Mouse (Mus musculus): ENCODE results near the gene Pithd1. TPM values are rescaled to one million over a fixed set of nuclear protein-coding genes. Genes with fewer than 3 reads are reported as not detected.

Gene Pithd1
- polyA plus RNA-seq (2016; fragmentation: Nextera tagmentation; extraction: Ambion mirVana), result 56.0 and 58.3 TPM in 2 replicates

- H3K36me3 ChIP-seq, result peaks cover 33% of the 10 kb centered on the region
- under 1% methylated on average over 76 of the region's 81 CpGs for WGBS
- no peaks in the 10 kb centered on the region for H3K9me3 ChIP-seq
- no peaks in the 10 kb centered on the region for H3K27me3 ChIP-seq
- H3K4me3 ChIP-seq, result peak within 1 kb of the TSS; percentile 97
- peaks cover 24% of the 10 kb centered on the region for H3K4me1 ChIP-seq
- peak within 1 kb of the TSS; percentile 84 for H3K4me2 ChIP-seq (replicated peaks)
- H3K27ac ChIP-seq (replicated peaks), result peak within 1 kb of the TSS; percentile 80
- peak within 1 kb of the TSS; percentile 95 for H3K9ac ChIP-seq (replicated peaks)
- peak; percentile 92 for ATAC-seq (ENCODE audit: low FRiP score, low read depth)
Observed at GRCm38 (mm10) chr4:135986943-135987710, at the start of gene Pithd1. Gene Pithd1, minus strand, starts transcription at chr4:135987264.

DNA sequence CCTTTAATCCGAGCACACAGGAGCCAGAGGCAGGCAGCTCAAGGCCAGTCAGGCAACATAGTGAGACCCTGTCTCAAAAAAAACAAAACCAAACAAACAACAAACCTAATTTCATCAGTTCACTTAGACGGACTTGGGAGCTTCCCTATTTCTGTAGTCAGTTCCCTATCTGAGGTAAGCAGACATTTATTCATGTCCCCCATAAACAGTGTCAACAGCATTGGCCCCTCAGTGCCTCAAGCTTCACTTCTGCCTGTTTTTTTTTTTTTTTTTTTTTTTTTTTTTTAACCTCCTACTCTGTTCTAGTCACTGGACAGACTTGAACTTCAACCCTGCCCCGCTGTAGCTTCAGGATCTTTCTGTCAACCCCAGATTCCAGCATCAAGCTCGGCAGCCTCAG is 48.0 kb upstream of the Pithd1 start:
- Histone ChIP-seq H3K9me3 (0 out of 2 replicates have a peak, but pooled peaks cover 4% of the 10 kb centered on the region), H3K4me2 (replicated peaks) (no peak overlapping the region), H3K27me3 (no peaks in the 10 kb centered on the region), H3K36me3 (0 out of 2 replicates have a peak, but pooled peaks cover 6% of the 10 kb centered on the region), H3K4me1 (peaks cover 16% of the 10 kb centered on the region), H3K27ac (replicated peaks) (no peak overlapping the region), H3K4me3 (no peak overlapping the region), H3K9ac (replicated peaks) (no peak overlapping the region)
- 63% methylated on average over 4 of the region's 4 CpGs for WGBS
- no peak for ATAC-seq (ENCODE audit: low FRiP score, low read depth)

DNA sequence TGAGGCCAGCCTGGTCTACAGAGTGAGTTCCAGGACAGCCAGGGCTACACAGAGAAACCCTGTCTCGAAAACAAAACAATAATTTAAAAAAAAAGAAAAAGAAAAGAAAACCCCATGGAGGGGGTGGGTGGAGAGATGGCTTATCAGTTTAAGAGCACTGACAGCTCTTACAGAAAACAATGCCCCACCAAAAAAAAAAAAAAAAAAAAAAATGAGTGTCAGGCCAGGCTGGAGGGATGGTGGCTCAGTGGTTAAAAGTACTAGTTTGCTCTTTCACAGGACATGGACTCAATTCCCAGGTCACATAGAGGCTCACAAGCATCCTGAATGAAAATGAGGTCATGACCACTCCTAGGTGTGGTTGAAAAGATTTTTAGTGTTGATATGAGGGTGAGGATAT is 46.2 kb upstream of the Pithd1 start:
- no peak overlapping the region for H3K27ac ChIP-seq (replicated peaks)
- peaks cover 16% of the 10 kb centered on the region for H3K4me1 ChIP-seq
- no peaks in the 10 kb centered on the region for H3K27me3 ChIP-seq
- no peak overlapping the region for H3K4me2 ChIP-seq (replicated peaks)
- no peak overlapping the region for H3K9ac ChIP-seq (replicated peaks)
- WGBS, result 62% methylated on average over 1 of the region's 1 CpGs
- no peak overlapping the region for H3K4me3 ChIP-seq
- H3K9me3 ChIP-seq, result 0 out of 2 replicates have a peak, but pooled peaks cover 4% of the 10 kb centered on the region
- no peak for ATAC-seq (ENCODE audit: low FRiP score, low read depth)
- H3K36me3 ChIP-seq, result 0 out of 2 replicates have a peak, but pooled peaks cover 6% of the 10 kb centered on the region

GRCm38 (mm10) chr4:136030968-136031909 is 44.2 kb upstream of the Pithd1 start:
- Histone ChIP-seq H3K9me3 (0 out of 2 replicates have a peak, but pooled peaks cover 4% of the 10 kb centered on the region), H3K27ac (replicated peaks) (peak overlapping the region; percentile 66), H3K36me3 (0 out of 2 replicates have a peak, but pooled peaks cover 6% of the 10 kb centered on the region), H3K9ac (replicated peaks) (0 out of 2 replicates have a peak overlapping the region, but pooled peaks have one; percentile 25), H3K4me2 (replicated peaks) (peak overlapping the region; percentile 25), H3K4me1 (peaks cover 16% of the 10 kb centered on the region), H3K27me3 (no peaks in the 10 kb centered on the region), H3K4me3 (no peak overlapping the region)
- peak; percentile 41; the same call in 1 of the 2 replicates for ATAC-seq (ENCODE audit: low FRiP score, low read depth)
- WGBS, result 9% methylated on average over 8 of the region's 8 CpGs

DNA sequence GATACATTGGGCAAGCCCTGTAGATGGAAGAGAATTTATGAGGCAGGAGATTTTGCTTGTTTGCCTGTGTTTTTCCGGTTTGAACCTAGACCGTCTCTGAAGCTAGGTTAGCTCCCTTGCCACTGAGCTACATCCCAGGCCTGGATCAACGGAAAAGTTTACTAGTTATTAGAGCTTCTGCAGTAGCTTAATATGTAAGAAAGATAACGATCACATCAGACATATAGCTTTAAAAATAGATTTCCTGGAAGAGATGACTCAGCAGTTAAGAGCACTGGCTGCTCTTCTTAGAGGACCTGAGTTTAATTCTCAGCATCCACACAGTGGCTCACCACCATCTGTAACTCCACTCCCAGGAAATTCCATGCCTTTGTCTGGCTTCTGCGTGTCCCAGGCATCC is 41.6 kb upstream of the Pithd1 start:
- no peak for ATAC-seq (ENCODE audit: low FRiP score, low read depth)
- Histone ChIP-seq H3K9ac (replicated peaks) (no peak overlapping the region), H3K9me3 (0 out of 2 replicates have a peak, but pooled peaks cover under 1% of the 10 kb centered on the region), H3K4me1 (peaks cover 16% of the 10 kb centered on the region), H3K4me2 (replicated peaks) (no peak overlapping the region), H3K27ac (replicated peaks) (no peak overlapping the region), H3K27me3 (no peaks in the 10 kb centered on the region), H3K36me3 (no peaks in the 10 kb centered on the region), H3K4me3 (no peak overlapping the region)
- WGBS, result 91% methylated on average over 5 of the region's 5 CpGs

GRCm38 (mm10) chr4:136028132-136028564 is 41.1 kb upstream of the Pithd1 start:
- no peak overlapping the region for H3K27ac ChIP-seq (replicated peaks)
- WGBS, result 85% methylated on average over 19 of the region's 19 CpGs
- H3K27me3 ChIP-seq, result no peaks in the 10 kb centered on the region
- no peak overlapping the region for H3K9ac ChIP-seq (replicated peaks)
- peaks cover 16% of the 10 kb centered on the region for H3K4me1 ChIP-seq
- no peak overlapping the region for H3K4me2 ChIP-seq (replicated peaks)
- no peaks in the 10 kb centered on the region for H3K9me3 ChIP-seq
- H3K36me3 ChIP-seq, result no peaks in the 10 kb centered on the region
- no peak for ATAC-seq (ENCODE audit: low FRiP score, low read depth)
- no peak overlapping the region for H3K4me3 ChIP-seq

DNA sequence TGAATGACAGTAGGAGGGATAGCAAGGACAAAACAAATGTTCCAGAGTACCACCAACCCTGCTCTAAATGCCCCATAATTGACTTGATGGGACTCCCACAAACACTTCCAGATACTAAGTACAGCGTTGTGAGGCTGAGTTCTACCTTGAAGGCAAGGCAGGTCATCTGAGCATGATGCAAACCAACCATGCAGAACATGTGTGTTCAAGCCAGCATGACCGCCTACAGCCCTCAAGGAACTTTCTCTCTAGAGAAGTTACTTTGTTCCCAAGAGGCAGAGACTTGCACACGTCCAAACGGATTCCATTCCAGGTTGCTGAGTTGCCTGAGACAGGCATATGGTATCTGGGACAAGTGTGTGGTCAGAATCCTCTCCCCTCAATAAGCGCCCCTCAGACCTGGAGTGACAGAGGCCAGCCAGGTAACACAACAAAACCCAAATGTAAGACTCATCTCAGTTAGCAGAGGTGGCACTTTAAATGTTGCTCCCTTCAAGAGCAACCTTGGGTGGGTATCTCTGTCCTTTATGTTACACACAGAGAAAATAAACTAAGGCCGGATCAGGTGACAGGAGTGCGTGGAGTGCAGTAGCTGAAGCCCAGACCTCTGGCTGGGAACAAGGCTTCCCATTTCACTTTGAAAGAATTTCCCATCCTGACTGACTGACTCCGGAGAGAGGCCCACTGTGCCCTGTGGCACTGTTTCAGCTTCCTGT is 40.5 kb upstream of the Pithd1 start:
- peaks cover 16% of the 10 kb centered on the region for H3K4me1 ChIP-seq
- WGBS, result 82% methylated on average over 8 of the region's 8 CpGs

DNA sequence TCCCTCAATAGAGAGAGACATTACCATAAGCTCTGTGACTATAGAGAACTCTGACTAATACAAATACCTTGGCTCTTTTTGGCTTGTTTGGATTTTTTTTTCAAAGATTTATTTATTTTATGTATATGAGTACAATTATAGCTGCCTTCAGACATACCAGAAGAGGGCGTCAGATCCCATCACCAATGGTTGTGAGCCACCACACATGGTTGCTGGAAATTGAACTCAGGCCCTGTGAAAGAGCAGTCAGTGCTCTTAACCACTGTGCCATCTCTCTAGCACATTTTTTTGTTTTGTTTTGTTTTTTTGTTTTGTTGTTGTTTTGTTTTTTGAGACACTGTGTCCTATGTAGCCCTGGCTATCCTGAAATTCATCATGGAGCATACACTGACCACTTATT is 38.3 kb upstream of the Pithd1 start:
- Histone ChIP-seq H3K36me3 (no peaks in the 10 kb centered on the region), H3K9ac (replicated peaks) (no peak overlapping the region), H3K4me3 (no peak overlapping the region), H3K27ac (replicated peaks) (no peak overlapping the region), H3K9me3 (no peaks in the 10 kb centered on the region), H3K4me2 (replicated peaks) (no peak overlapping the region), H3K27me3 (no peaks in the 10 kb centered on the region), H3K4me1 (peaks cover 5% of the 10 kb centered on the region)
- ATAC-seq (ENCODE audit: low FRiP score, low read depth), result no peak
- 88% methylated on average over 1 of the region's 1 CpGs for WGBS

More for the DNA sequence above, 40.5 kb upstream of the Pithd1 start:
- Histone ChIP-seq H3K27ac (replicated peaks) (no peak overlapping the region), H3K36me3 (no peaks in the 10 kb centered on the region), H3K9ac (replicated peaks) (no peak overlapping the region), H3K27me3 (no peaks in the 10 kb centered on the region), H3K9me3 (no peaks in the 10 kb centered on the region), H3K4me2 (replicated peaks) (no peak overlapping the region), H3K4me3 (no peak overlapping the region)
- ATAC-seq (ENCODE audit: low FRiP score, low read depth), result no peak

DNA sequence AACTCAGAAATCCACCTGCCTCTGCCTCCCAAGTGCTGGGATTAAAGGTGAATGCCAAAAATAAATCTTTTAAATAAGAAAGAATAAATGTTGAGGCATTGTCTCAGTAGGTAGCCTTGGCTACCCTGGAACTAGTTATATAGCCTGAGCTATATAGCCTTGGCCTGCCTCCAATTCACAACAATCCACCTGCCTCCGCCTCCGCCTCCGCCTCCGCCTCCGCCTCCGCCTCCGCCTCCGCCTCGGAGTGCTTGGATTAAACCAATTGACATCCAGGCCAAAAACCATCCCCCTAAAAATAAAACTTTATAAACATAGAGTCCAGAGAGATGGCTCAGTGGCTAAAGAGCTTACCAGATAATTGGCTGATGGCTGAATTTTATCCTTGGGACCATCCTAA is 35.9 kb upstream of the Pithd1 start:
- Histone ChIP-seq H3K4me1 (peaks cover 16% of the 10 kb centered on the region), H3K36me3 (no peaks in the 10 kb centered on the region), H3K4me3 (no peak overlapping the region), H3K9me3 (no peaks in the 10 kb centered on the region), H3K27ac (replicated peaks) (no peak overlapping the region), H3K4me2 (replicated peaks) (no peak overlapping the region), H3K27me3 (no peaks in the 10 kb centered on the region), H3K9ac (replicated peaks) (no peak overlapping the region)
- WGBS, result 94% methylated on average over 9 of the region's 9 CpGs
- ATAC-seq (ENCODE audit: low FRiP score, low read depth), result no peak

- Histone ChIP-seq H3K4me3 (peak within 1 kb of the TSS; percentile 99), H3K9ac (replicated peaks) (peak within 1 kb of the TSS; percentile 99), H3K9me3 (no peaks in the 10 kb centered on the region), H3K4me2 (replicated peaks) (peak within 1 kb of the TSS; percentile 96), H3K27ac (replicated peaks) (peak within 1 kb of the TSS; percentile 86), H3K27me3 (no peaks in the 10 kb centered on the region), H3K4me1 (peaks cover 16% of the 10 kb centered on the region), H3K36me3 (no peaks in the 10 kb centered on the region)
- under 1% methylated on average over 48 of the region's 48 CpGs for WGBS
- ATAC-seq (ENCODE audit: low FRiP score, low read depth), result peak; percentile 97
Observed at GRCm38 (mm10) chr4:136021549-136022047, 34.5 kb upstream of the Pithd1 start, which contains the start of gene Eloa. Gene Eloa, minus strand, starts transcription at chr4:136021763.
